Mouse (Mus musculus) adrenal gland, postnatal 25 days (tissue): ENCODE results near the gene Tia1. TPM values are rescaled to one million over a fixed set of nuclear protein-coding genes. Genes with fewer than 3 reads are reported as not detected.

Experiments used
- DNase-seq: peaks from one replicate; pipeline ENCODE4 v3.0.0; 2021; ENCODE audit warnings: mixed read lengths
- total RNA-seq: library from RNA; stranded (reverse); gene quantifications from 2 replicates; pipeline ENCODE4 v1.2.3, GENCODE M21; 2021

Tia1 gene
- total RNA-seq, 1 experiment from 2014 or later: 85.8 TPM

DNA sequence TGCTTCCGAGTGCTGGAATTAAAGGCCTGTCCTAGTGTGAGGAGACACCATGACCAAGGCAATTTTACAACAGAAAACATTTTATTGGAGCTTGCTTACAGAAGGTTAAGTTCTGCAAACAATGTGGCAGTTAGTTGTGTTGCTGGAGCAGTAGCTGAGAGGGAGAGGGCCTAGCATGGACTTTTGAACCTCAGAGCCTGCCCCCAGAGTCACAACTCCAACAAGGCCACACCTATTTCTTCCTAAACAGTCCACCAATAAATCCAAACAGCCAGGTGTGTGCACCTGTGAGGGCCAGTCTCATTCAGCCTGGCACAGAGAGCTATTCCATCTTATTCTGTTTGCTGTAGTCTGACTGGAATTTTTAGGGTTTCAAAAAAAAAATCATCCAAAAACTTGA lies 29.7 kb downstream of the Tia1 start:
- no peak for DNase-seq

DNA sequence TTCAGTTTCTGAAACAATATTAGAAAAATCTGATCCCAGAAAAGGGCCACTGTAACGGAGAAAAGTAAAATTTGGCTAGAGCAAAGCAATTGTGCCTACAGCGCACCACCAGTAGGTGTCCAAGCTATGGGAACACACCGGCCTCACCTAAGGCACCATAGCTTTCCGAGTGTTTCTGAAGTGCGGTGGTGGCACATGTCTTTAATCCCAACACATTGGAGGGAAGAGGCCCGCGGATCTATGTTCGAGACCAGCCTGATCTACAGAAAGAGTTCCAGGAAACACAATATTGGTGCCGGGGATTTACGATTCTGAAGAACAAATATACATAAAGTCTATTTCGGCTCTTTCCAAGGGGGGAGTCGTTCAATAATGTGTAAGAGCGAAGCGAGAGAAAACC lies 33.7 kb downstream of the Tia1 start:
- peak; percentile 41 for DNase-seq

DNA sequence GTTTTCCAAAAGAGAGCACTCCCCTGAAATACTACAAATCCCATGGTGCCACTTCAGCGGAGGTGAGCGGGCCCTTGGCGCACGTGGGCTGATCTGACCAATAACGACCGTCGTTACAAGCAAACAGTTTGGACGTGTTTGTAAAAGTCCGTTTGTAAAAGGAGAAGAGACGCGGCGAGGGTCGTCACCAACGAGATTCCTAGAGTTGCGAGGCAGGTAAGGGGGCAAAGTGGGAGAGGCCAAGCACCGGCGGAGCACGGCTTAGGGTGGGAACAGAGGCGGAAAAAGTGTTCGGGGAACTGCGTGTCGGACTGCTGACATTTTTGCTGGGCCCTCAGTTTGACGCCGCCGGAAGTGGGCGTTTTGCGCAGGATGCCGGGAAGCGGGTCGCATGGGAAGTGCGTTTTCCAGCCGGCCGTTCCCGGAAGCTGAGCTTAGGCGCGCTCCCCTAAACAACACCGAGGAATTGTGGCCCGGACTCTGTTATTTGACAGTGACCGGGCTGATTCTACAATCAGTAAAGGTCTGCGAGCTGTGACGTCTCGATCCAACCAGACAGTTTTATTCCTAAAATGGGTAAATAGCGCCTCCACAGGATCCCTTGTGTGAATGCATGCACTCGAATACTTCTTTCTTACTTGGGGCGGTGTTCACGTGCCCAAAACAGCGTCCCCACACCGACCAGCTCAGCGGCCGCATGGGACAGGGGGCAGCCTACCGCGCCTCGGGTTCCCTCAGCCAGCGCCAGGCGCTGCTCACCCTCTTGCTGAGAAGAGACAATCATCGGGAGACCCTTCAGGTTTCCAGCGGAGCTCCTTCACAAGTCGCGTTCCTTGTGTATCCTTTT lies 34.5 kb downstream of the Tia1 start, which contains the start of gene C87436:
C87436 (plus strand) TSS at position 103 of the 847 bp plus-strand sequence.
- DNase-seq: peak; percentile 94

DNA sequence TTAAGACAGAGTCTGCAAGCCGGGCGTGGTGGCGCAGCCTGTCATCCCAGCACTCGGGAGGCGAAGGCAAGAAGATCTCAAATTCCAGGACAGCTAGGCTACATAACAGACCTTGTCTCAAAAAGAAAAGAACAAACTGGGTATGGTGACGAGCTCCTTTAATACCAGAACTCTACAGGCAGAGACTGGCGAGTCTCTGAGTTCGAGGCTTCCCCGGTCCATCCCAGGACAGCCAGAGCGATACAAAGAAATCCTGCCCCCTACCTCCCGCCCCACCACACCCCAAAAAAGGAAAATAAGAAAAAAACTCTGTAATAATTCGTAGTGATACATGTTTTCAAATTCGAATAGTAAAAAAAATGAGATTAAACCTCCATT lies 35.1 kb downstream of the Tia1 start:
- DNase-seq: no peak

DNA sequence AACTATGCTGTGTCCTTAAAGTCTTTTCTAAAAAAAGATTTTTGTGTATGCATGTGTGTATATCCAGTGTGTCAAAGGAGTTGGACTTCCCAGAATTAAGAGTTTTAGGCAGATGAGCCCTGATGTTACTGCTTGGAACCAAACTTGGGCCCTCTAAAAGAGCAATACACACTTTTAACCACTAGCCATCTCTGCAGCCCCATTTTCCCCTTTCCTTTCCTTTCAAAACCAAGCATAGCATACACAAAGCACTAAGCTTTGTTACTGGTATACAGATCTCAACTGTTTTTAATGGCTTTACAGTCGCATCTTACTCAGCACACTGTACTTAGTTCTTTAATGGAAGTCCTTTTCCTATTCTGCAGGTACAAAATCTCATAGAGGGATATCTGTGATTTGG lies 35.5 kb downstream of the Tia1 start:
- no peak for DNase-seq

DNA sequence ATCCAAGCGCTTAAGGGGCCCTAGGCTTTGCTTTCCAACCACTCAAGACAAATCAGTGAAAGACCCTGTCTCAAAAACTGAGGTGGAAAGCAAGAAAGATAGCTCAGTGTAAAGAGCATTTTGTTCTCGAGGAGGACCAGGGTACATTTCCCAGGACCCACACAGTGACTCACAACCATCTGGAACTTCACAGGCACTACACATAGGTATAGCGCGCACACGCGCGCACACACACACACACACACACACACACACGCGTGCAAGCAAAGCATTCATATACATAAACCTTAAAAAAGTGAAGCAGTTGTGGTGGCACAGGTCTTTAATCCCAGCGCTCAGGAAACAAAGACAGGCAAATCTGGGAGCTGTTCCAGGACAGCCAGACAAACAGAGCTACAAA lies 37.6 kb downstream of the Tia1 start:
- DNase-seq: no peak

DNA sequence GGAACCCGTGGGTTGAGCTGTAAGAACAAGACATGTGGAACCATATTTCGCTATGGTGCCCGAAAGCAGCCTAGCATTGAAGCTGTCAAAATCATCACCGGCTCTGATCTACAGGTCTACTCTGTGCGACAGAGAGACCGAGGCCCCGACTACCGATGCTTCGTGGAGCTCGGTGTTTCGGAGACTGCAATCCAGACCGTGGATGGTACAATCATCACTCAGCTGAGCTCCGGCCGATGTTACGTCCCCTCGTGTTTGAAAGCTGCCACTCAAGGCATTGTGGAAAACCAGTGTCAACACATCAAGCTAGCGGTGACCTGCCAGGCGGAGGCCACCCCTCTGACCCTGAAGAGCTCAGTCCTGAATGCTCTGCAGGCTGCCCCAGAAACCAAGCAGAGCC lies 41.5 kb downstream of the Tia1 start:
- DNase-seq: no peak

DNA sequence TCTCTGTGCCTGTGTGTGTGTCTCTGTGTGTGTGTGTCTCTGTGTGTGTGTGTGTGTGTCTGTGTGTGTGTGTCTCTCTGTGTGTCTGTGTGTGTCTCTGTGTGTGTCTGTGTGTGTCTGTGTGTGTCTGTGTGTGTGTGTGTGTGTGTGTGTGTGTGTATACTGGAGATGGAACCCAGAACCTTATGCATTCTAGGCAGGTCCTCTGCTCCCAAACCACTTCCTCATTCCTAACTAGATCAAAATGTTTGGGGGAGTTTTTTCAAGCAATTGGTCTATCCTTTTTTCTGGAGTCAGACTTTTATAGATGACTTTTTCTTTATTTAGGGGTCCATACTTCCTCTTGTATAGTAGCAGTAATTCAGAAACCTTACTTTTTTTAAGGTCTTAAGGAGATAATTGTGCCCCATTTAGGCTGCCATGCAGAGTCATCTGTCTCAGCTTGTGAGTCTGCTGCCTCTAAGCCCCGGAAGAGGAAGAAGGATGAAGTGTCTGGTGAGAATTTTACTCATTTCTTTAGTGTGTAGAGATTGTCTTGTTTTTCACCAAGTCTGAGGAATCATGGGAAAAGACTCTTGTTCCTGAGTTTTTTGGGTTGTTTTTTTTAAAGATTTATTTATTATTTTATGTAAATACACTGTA lies 43.0 kb downstream of the Tia1 start:
- DNase-seq: no peak

DNA sequence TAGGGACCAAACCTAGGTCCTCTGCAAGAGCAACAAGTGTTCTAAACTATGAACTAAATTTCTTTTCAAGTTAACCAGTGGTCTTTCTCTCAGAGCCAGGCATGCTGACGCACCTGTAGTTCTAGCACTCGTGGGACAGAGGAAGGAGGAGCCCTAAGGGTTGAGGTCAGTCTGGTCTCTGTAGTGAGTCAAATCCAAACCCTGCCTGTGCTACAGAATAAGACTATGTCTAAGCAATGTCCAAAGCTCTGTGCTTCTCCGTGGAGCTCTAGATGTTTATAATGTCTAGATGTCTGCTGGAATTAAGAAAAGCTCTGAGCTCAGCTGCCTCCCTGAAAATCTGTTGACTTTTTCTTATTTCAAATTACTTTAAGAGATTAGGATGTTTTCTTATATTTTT lies 52.7 kb downstream of the Tia1 start:
- DNase-seq: no peak

DNA sequence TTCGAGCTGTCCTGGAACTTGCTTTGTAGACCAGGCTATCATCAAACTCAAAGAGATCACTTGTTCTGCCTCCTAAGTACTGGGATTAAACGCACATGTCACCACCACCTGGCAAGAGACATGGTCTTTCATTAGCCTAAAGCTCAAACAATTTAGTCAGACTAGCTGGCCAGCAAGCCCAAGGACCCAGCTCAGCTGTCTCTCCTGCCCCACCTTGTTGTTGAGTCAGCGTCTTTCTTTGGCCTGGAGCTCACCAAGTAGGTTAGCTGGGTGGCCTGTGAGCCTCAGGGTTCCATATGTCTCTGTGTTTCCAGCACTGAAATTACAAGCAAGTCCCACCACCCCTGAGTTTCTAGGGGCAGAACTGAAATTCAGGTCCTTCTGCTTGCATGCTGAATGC lies 59.1 kb downstream of the Tia1 start:
- DNase-seq: no peak

DNA sequence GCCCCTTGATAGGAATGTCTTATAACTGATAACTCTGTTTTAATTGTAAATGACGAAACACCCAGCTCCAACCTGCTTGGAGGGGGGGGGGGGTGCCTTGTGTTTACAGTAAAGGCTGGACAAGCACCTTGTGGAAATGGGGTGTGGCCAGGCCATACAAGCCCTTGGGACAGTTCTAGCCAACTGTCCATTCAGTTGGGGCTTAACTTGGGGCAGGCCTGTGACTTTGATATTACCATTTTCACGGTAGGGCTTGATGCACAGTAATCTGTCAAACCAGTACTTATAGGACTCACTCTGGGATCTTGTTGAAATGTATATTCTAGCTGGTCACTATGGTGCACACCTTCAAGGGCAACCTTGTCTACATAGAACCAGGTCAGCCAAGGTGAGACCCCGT lies 67.3 kb downstream of the Tia1 start:
- DNase-seq: no peak

DNA sequence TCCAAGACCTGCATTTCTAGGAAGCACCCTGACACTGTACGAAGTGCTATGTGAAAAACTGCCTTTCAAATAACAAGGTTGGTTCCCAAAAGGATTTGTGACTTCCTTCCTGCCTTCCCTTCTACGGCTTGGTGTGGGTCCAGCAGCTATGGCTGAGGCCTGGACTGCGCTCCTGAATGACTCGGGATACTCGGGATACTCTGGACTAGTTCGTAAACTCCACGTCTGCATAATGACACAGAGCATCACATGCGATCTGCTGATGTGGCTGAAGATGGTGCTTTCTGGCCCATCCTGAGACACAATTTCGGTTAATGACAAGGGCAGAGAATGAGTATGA lies 67.7 kb downstream of the Tia1 start:
- DNase-seq: no peak

DNA sequence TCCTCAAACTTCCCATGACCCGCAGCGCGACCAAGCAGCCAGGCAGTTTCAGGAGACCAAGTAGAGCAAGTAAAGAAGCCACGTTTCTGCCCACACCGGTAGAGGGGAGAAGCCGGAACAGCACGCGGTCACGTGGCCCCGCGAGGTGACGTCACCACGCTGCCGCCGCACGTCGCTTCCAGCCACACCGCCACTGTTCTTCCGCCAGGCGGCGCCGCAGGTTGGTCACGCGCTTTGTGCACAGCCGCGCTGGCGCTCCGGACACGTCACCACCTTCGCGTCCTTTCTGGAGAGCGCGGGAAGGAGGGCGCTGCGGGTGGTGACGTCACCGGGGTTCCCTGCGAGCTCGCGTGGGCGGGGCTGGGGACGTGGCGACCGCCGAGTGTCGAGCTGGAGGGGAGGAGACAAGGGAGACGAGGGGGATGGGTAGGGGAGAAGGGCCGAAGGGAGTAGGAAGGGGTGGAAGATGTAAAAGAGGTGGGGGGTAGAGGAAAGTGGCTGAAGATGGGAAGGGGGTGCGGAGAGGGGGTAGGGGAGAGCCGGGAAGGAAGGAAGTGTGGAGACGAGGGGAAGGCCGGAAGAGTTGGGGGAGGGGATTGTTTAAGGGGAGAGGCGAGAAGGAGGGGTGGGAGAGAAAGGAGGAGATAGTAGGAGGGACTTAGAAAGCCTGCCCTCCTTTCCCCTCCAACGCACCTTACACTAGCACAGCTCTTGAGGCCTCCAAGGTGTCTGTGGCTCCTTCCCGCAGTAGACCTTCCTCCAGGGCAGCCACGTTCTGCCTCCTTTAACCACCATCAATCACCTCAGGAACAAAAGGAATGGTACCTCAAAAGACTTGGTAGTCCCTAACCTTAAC lies 68.3 kb downstream of the Tia1 start:
- DNase-seq: peak; percentile 100

DNA sequence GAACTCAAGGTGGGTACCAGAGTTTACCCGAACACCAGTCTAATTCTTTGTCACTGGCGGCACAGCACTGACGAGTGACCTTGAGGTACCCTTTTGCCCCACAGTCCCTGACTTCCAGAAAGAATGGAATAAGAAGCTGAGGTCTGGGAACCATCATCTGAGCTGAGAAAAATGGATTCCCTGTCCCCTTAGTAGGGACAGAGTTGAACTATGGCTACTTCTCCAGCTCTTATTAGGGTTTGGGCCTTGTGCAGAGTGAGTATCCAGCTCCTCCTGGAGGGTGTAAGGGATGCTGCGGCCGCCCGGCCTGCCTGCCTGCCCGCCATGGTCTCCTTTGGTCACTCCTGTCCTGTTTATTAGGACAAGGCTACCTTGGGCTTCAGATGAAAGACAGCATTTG lies 69.1 kb downstream of the Tia1 start:
- no peak for DNase-seq

DNA sequence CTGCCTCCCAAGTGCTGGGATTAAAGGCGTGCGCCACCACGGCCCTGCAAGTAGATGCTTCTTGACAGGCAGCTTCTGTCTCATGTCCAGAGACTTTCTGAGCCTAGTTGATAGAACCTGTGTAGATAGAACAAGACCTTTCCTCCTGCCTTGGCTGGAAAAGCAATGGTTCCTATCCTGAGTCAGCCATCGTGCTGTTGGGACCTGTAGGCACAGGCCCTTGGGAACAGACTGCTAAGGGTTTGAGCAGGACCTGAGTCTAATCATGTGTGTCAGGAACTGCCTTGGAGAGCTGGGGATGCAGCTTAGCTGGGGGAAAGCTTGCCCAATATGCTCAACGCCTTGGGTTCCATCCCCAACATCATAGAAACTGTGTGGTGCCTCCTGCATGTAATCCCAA lies 70.1 kb downstream of the Tia1 start:
- DNase-seq: no peak

DNA sequence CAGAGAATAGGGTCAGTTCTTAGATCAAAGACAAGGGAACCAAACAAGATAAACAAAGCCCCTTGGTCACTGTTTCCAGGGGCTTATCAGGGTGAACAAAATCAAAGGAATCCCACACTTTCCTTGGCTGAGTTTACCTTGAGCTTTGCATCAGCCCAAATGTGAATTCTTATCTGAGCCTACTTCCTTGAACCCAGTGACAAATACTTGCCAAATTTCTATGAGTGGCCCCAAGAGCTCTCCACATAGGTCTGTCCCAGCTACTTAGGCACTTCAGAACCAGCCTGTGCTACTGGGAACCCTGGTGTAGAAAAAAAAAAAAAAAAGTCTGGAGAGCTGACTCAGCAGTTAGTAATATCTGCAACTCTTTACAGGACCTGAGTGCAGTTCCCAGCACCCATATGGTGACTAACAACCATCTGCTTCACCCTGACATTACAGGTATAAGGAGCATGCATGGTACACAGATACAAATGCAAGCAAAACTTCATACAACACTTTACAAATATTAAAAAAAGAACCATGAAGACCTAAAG lies 70.7 kb downstream of the Tia1 start:
- DNase-seq: no peak

DNA sequence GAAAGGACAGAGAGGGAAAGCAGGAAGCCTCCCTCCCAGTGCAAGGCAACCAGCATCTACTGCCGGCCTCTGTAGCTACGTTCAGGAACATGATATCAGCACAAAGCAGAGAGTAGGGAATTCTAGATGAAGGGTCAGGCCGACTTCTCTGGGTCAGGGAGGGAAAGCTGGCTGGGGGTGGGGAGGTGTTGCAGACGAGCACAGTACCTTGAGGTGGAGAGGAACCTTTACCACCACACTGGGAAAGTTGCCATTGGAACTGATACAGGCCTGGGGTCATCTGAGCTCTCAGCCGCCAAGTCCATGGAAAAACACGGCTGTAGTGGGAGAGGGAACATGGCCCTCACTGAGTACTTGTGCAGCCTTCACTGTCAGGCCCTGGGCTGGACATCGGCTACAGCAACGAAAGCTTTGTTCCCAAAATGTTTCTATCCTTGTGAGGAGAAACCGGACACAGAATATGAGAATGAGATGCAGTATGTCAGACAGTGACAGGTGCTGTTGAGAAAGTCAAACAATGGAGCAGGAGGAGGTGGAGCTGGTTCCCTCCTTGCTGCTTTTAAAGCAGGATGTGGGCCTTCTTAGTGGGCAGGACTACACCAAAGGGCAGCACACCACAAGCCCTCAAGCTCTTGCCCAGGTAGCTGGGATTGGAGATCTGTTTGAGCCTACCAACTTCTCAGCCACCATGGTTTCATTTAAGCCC lies 71.6 kb downstream of the Tia1 start:
- no peak for DNase-seq

DNA sequence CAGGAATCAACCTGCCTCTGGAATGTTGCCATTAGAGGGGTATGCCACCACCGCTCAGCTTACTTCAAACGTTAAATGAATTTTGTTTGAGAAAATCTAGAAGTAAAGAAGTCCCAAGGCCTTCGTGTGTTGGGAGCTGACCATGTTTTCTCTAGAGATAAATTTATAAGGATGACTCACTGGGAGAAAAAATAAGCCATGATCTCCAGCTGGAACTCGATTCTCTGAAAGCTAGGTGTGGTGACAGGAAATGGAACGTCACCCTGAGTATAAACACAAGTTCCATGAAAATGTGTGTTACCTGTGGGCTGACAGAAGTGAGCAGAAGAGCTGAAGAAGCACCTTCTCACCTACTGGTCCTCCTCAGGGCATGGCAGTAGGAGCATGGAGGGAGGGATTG lies 72.9 kb downstream of the Tia1 start:
- DNase-seq: no peak

DNA sequence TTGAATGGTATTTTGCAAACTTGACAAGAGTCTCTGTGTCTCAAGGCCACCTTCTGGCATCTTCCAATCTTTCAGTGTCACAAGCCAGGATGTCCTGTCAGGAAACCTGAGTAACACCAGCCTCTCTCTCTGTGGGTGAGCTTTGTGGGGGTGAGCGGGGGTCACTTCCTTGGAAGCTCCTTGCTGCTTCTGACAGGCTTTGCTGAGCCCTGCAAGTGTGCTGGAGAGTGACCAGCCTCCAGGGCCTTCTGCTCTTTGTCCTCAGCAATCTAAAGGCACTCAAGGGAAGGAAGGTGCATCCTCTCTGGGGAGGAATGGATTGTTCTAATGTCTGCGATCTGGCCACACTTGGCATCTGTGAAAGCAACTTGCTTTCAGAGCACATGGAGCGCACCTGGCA lies 75.3 kb downstream of the Tia1 start:
- no peak for DNase-seq

DNA sequence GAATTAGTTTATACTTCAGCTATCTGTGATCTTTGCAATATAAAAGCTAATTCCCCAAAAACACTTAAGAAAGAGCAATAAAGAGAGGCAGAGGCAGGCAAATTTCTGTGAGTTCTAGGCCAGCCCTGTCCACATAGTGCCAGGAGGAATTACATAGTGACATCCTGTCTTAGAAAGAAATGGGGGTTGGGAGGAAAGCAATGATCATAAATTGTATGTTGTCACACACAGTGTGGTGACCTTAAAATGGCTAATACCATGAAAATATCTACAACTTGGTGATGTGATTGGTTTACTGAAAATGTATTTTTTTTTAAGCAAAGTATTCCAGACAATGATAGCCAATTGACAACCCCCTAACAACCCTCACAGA lies 75.8 kb downstream of the Tia1 start:
- no peak for DNase-seq

DNA sequence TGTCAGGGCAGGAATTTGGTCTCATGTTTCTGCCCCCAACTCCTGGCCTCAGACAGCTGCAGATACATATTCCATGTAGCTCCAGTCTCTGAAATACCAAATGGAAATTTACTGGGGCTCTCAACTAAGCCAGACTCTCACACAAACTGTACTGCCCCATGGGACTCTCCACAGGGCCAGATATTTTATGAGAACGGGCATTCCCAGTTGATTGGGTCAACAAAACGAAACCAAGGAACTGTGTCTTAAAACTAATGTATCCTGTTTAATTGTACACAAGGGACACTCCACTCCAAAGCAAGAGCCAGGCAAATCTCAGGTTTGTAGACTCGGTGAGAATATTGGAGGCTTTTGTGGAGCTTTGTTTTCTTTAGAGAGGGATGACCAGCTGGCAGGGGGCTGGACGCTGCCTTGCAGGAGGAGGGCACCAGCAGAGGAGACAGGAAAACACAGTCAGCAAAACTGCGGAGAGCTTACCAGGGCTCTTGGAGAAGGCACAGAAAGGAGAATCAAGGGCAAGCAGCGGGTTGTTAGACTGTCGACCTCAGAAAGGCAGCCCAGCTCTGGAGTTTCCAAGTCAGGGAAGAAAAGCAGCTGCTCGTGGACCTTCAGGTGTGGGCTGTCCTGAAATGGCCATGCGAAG lies 76.3 kb downstream of the Tia1 start:
- DNase-seq: no peak

DNA sequence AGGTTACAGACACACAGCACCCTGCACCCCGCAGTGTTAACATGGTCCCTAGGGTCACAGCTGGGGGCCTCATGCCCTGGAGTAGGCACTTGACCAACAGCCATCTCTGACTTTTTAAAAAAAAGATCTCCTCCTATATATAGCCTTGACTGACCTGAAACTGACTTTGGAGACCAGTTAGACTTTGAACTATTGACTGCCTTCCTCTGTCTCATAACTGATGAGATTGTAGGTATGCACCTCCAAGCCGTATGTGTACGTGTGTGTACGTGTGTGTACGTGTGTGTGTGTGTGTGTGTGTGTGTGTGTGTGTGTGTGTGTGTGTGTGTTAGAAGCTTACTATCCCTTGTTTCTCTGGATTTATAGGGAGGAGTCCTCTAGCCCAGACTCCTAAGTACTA lies 77.9 kb downstream of the Tia1 start:
- DNase-seq: no peak
